Mouse (Mus musculus) lung, embryonic 14.5 days (tissue): ENCODE data around the gene Slco2a1. TPM values are rescaled to one million over a fixed set of nuclear protein-coding genes. Genes with fewer than 3 reads are reported as not detected.

Experiments
- ATAC-seq: fragments of 200-750 bp; cut with Nextera tagmentation; 2 replicates; pipeline ENCODE4 v1.8.0; 2017; ENCODE audit warnings: mild to moderate bottlenecking, moderate TSS enrichment, moderate library complexity; ENCODE audit not compliant: insufficient read depth
- DNase-seq: peaks from one replicate; pipeline ENCODE4 v3.0.0-alpha.2; 2015
- H3K27ac ChIP-seq: fragments of 300-500 bp; sonication (generic); 2 replicates; pipeline ENCODE4 v1.5.1; 2014; ENCODE audit warnings: low read depth, mild to moderate bottlenecking, moderate library complexity
- H3K27me3 ChIP-seq: fragments of 300-500 bp; sonication (generic); 2 replicates; pipeline ENCODE4 v1.6.1; 2014; ENCODE audit warnings: low read length, control low read depth; ENCODE audit not compliant: insufficient read depth
- H3K36me3 ChIP-seq: fragments of 300-500 bp; sonication (generic); 2 replicates; pipeline ENCODE4 v1.6.1; 2014; ENCODE audit warnings: control low read depth; ENCODE audit not compliant: insufficient read depth
- H3K4me1 ChIP-seq: fragments of 300-500 bp; sonication (generic); 2 replicates; pipeline ENCODE4 v1.6.1; 2014; ENCODE audit warnings: antibody characterized with exemption, control low read depth; ENCODE audit not compliant: insufficient read depth
- H3K4me2 ChIP-seq: fragments of 300-500 bp; sonication (generic); 2 replicates; pipeline ENCODE4 v1.6.1; 2014; ENCODE audit warnings: mild to moderate bottlenecking
- H3K4me3 ChIP-seq: fragments of 300-500 bp; sonication (generic); 2 replicates; pipeline ENCODE4 v1.5.1; 2014; ENCODE audit warnings: low read depth, low read length
- H3K9ac ChIP-seq: fragments of 300-500 bp; sonication (generic); 2 replicates; pipeline ENCODE4 v1.6.1; 2014
- H3K9me3 ChIP-seq: fragments of 300-500 bp; sonication (generic); 2 replicates; pipeline ENCODE4 v1.6.1; 2016; ENCODE audit warnings: low read depth, low read length, control low read depth
- CTCF ChIP-seq: IDR thresholded peaks from 2 replicates; pipeline ENCODE4 v1.5.1; 2016; ENCODE audit warnings: antibody characterized with exemption, low read depth
- WGBS: fragments of 180-500 bp; shearing (Covaris S2); extraction: QIAGEN DNeasy Blood & Tissue Kit; methylation state at CpG from one replicate; pipeline ENCODE4 v1.1.7; 2014; 5-methylcytosine and 5-hydroxymethylcytosine counted together
- polyA plus RNA-seq: library from polyadenylated mRNA; unstranded; fragments of >200 nt; fragmentation: Nextera tagmentation; extraction: Ambion mirVana; gene quantifications from 2 replicates; pipeline ENCODE4 v1.2.1, GENCODE M21; 2014

The Slco2a1 gene
- polyA plus RNA-seq, 1 experiment from 2014 or later: 15.1 TPM

- Histone ChIP-seq H3K4me3 (peak overlapping the region; percentile 64), H3K27me3 (peaks cover 48% of the 10 kb centered on the region), H3K27ac (no peak overlapping the region), H3K4me2 (peak overlapping the region; percentile 96), H3K36me3 (no peaks in the 10 kb centered on the region), H3K9me3 (no peaks in the 10 kb centered on the region), H3K9ac (peak overlapping the region; percentile 57; the same call in 1 of the 2 replicates), H3K4me1 (no peaks in the 10 kb centered on the region; the same call in 1 of the 2 replicates)
- DNase-seq: no peak
- ATAC-seq: no peak
- TF ChIP-seq CTCF: no peak
- WGBS: 11% methylated on average over 18 of the region's 18 CpGs
Measured at GRCm38 (mm10) chr9:103110727-103111501, 122.4 kb downstream of the Slco2a1 start.

GRCm38 (mm10) chr9:103111621-103112470 is 123.3 kb downstream of the Slco2a1 start, which contains the start of gene Rab6b:
TSS of gene Rab6b (plus strand) at chr9:103111787.
- Histone ChIP-seq H3K4me2 (peak within 1 kb of the TSS; percentile 96), H3K27me3 (peaks cover 48% of the 10 kb centered on the region), H3K27ac (no peak within 1 kb of the TSS), H3K9me3 (no peaks in the 10 kb centered on the region), H3K9ac (peak within 1 kb of the TSS; percentile 57), H3K4me3 (peak within 1 kb of the TSS; percentile 64), H3K4me1 (no peaks in the 10 kb centered on the region; the same call in 1 of the 2 replicates), H3K36me3 (no peaks in the 10 kb centered on the region)
- TF ChIP-seq CTCF: no peak
- under 1% methylated on average over 70 of the region's 81 CpGs for WGBS
- ATAC-seq (peak; percentile 53), DNase-seq (peak; percentile 77)

GRCm38 (mm10) chr9:103112471-103113271 is 124.2 kb downstream of the Slco2a1 start:
- peak; percentile 52 for DNase-seq
- H3K9me3 ChIP-seq: no peaks in the 10 kb centered on the region
- peak overlapping the region; percentile 96 for H3K4me2 ChIP-seq
- peak overlapping the region; percentile 64 for H3K4me3 ChIP-seq
- H3K36me3 ChIP-seq: no peaks in the 10 kb centered on the region
- 2% methylated on average over 35 of the region's 35 CpGs for WGBS
- TF ChIP-seq CTCF: no peak
- ATAC-seq: peak; percentile 42; the same call in 1 of the 2 replicates
- peak overlapping the region; percentile 57 for H3K9ac ChIP-seq
- peaks cover 48% of the 10 kb centered on the region for H3K27me3 ChIP-seq
- H3K27ac ChIP-seq: no peak overlapping the region
- H3K4me1 ChIP-seq: no peaks in the 10 kb centered on the region; the same call in 1 of the 2 replicates

GRCm38 (mm10) chr9:103113351-103113750 is 124.8 kb downstream of the Slco2a1 start:
- Histone ChIP-seq H3K27me3 (peaks cover 48% of the 10 kb centered on the region), H3K9ac (no peak overlapping the region), H3K4me1 (no peaks in the 10 kb centered on the region; the same call in 1 of the 2 replicates), H3K4me2 (peak overlapping the region; percentile 96), H3K9me3 (no peaks in the 10 kb centered on the region), H3K27ac (no peak overlapping the region), H3K36me3 (no peaks in the 10 kb centered on the region), H3K4me3 (peak overlapping the region; percentile 64; the same call in 1 of the 2 replicates)
- ATAC-seq (no peak), DNase-seq (no peak)
- no peak for TF ChIP-seq CTCF
- 32% methylated on average over 11 of the region's 11 CpGs for WGBS

GRCm38 (mm10) chr9:103114326-103114725 is 125.8 kb downstream of the Slco2a1 start:
- no peak overlapping the region for H3K4me2 ChIP-seq
- H3K36me3 ChIP-seq: no peaks in the 10 kb centered on the region
- H3K27me3 ChIP-seq: peaks cover 48% of the 10 kb centered on the region
- WGBS: 68% methylated on average over 8 of the region's 8 CpGs
- no peaks in the 10 kb centered on the region; the same call in 1 of the 2 replicates for H3K4me1 ChIP-seq
- no peak for DNase-seq
- H3K9me3 ChIP-seq: no peaks in the 10 kb centered on the region
- no peak overlapping the region for H3K9ac ChIP-seq
- TF ChIP-seq CTCF: no peak
- no peak overlapping the region for H3K4me3 ChIP-seq
- ATAC-seq: no peak
- no peak overlapping the region for H3K27ac ChIP-seq

GRCm38 (mm10) chr9:103114901-103115300 is 126.4 kb downstream of the Slco2a1 start:
- H3K4me3 ChIP-seq: no peak overlapping the region
- no peak overlapping the region for H3K4me2 ChIP-seq
- H3K36me3 ChIP-seq: no peaks in the 10 kb centered on the region
- no peak for TF ChIP-seq CTCF
- DNase-seq (no peak), ATAC-seq (no peak)
- H3K9ac ChIP-seq: no peak overlapping the region
- peaks cover 44% of the 10 kb centered on the region for H3K27me3 ChIP-seq
- no peak overlapping the region for H3K27ac ChIP-seq
- H3K9me3 ChIP-seq: no peaks in the 10 kb centered on the region
- WGBS: 88% methylated on average over 13 of the region's 13 CpGs
- H3K4me1 ChIP-seq: no peaks in the 10 kb centered on the region; the same call in 1 of the 2 replicates
